Mouse (Mus musculus) stomach, postnatal 0 days (tissue): ENCODE measurements around the gene Dpy19l1.

Experiments used
- CTCF ChIP-seq: IDR thresholded peaks from 2 replicates; pipeline ENCODE4 v1.5.1; 2016; ENCODE audit warnings: antibody characterized with exemption, low read depth, mild to moderate bottlenecking, moderate library complexity
- EP300 ChIP-seq: optimal IDR thresholded peaks from 2 replicates; pipeline ENCODE3; 2016; ENCODE audit warnings: antibody characterized with exemption

DNA sequence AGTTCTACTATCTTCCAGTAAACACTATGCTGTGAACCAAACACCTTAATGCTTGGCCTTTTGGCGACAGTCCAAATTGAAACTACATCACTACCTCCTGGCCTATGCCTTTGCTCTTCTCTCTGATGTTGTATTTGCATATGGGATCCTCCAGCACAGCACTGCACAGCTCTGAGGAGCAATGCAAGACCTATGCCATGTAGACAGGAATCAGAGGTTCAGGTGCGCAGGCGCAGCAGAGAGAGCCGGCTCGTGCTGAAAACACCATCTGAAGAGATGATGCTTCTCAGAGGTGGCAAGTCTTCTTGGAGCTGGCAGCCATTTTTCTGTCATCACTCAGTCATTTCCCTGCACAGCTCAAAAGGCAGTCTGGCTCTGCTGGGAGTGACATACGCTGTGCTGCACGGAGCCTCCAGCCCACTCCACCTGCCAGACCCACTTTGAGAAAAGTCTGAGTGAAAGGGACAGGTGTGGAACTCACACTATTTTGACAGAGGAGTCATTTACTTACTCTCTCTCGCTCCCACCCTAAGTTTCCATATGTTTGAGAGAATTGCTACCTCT is 112.1 kb downstream of the Dpy19l1 start:
- TF ChIP-seq CTCF = no peak
- no peak for TF ChIP-seq EP300
